Mouse (Mus musculus) layer of hippocampus, postnatal 14 days (tissue): ENCODE measurements around the gene Lsmem1. TPM values are rescaled to one million over a fixed set of nuclear protein-coding genes. Genes with fewer than 3 reads are reported as not detected.

Experiments
- DNase-seq, 2 experiments: peaks; one replicate each; pipeline ENCODE4 v3.0.0; 2021 to 2022; ENCODE audit warnings: low spot score in 2 of 2, mixed read lengths in 1 of 2
- microRNA-seq, 2 experiments: library from miRNA; unstranded; fragments of <30 nt; microRNA quantifications; one replicate each; pipeline ENCODE4 v1.2.0; 2021
- total RNA-seq, 2 experiments: library from RNA; stranded (reverse); gene quantifications; 2 replicates each; pipeline ENCODE4 v1.2.3; 2021

Lsmem1 gene
- total RNA-seq, 2 experiments from 2014 or later, result 0.25 to 0.86 TPM

- no peak for DNase-seq
These were observed 52.8 kb downstream of the Lsmem1 start for GRCm38 (mm10) chr12:40146510-40146909.

GRCm38 (mm10) chr12:40140706-40141105 lies 58.6 kb downstream of the Lsmem1 start:
- no peak for DNase-seq

GRCm38 (mm10) chr12:40139484-40140245 lies 59.6 kb downstream of the Lsmem1 start:
- DNase-seq, result no peak

GRCm38 (mm10) chr12:40134529-40134928 lies 64.8 kb downstream of the Lsmem1 start:
- no peak for DNase-seq

GRCm38 (mm10) chr12:40133573-40134271 lies 65.6 kb downstream of the Lsmem1 start, which contains the start of gene Scin:
TSS of gene Scin (minus strand) at chr12:40134228.
- DNase-seq, result no peak

GRCm38 (mm10) chr12:40133194-40133572 lies 66.1 kb downstream of the Lsmem1 start:
- DNase-seq, result no peak

Small RNA genes lying within 50 kb of the gene (microRNA-seq; reads per million reads assigned to microRNA genes)
- 0 to 0.23 reads per million in 2 experiments for gene Mir1938

Other genes starting within 250 kb of the Lsmem1 start
- 10 to 100 TPM; 37.3 to 37.5 TPM for gene Arl4a, start 161.5 kb downstream of the Lsmem1 start, total RNA-seq
- gene Scin, start 65.3 kb downstream of the Lsmem1 start, total RNA-seq, result 1 to 10 TPM; 1.3 to 1.4 TPM
- gene Ifrd1, start 49.0 kb upstream of the Lsmem1 start, total RNA-seq, result 10 to 100 TPM; 85.2 to 96.9 TPM
- 10 to 100 TPM; 24.1 to 26.1 TPM for gene Zfp277, start 246.4 kb upstream of the Lsmem1 start, total RNA-seq
- gene Dock4, start 246.5 kb upstream of the Lsmem1 start, total RNA-seq, result 100 to 1,000 TPM; 193 to 215 TPM